Mouse (Mus musculus) lung, postnatal 25 days (tissue): Measurements from ENCODE around the gene Nck1.

Source experiments
- DNase-seq: peaks from one replicate; pipeline ENCODE4 v3.0.0; 2022; ENCODE audit warnings: low spot score

Nck1 gene

GRCm38 (mm10) chr9:100535618-100536262 is 10.2 kb downstream of the Nck1 start:
- DNase-seq = peak; percentile 47

GRCm38 (mm10) chr9:100534686-100535085 is 11.2 kb downstream of the Nck1 start:
- no peak for DNase-seq

- DNase-seq = no peak
Observed at GRCm38 (mm10) chr9:100532847-100533505, 13.0 kb downstream of the Nck1 start.

GRCm38 (mm10) chr9:100531296-100531695 is 14.6 kb downstream of the Nck1 start:
- DNase-seq = no peak

GRCm38 (mm10) chr9:100525225-100525624 is 20.7 kb downstream of the Nck1 start:
- no peak for DNase-seq

- no peak for DNase-seq
Observed at GRCm38 (mm10) chr9:100522029-100522428, 23.9 kb downstream of the Nck1 start.

- DNase-seq = peak; percentile 77
Observed at GRCm38 (mm10) chr9:100520586-100520985, 25.3 kb downstream of the Nck1 start.

- DNase-seq = peak; percentile 18
Observed at GRCm38 (mm10) chr9:100520012-100520411, 25.9 kb downstream of the Nck1 start.

- DNase-seq = peak; percentile 60
Observed at GRCm38 (mm10) chr9:100507581-100507980, 38.4 kb downstream of the Nck1 start.

GRCm38 (mm10) chr9:100506652-100507051 is 39.3 kb downstream of the Nck1 start:
- DNase-seq = peak; percentile 82

- DNase-seq = no peak
Observed at GRCm38 (mm10) chr9:100505498-100505897, 40.4 kb downstream of the Nck1 start.

GRCm38 (mm10) chr9:100493611-100494261 is 52.2 kb downstream of the Nck1 start:
- no peak for DNase-seq

- DNase-seq = no peak
Observed at GRCm38 (mm10) chr9:100491424-100491823, 54.5 kb downstream of the Nck1 start.

GRCm38 (mm10) chr9:100488969-100489368 is 57.0 kb downstream of the Nck1 start:
- DNase-seq = no peak

- DNase-seq = peak; percentile 24
Observed at GRCm38 (mm10) chr9:100488056-100488713, 57.7 kb downstream of the Nck1 start.

GRCm38 (mm10) chr9:100486431-100486830 is 59.5 kb downstream of the Nck1 start, which contains the start of gene Il20rb:
Il20rb (minus strand) TSS chr9:100486788.
- DNase-seq = no peak

- DNase-seq = no peak
Observed at GRCm38 (mm10) chr9:100483318-100483717, 62.6 kb downstream of the Nck1 start.

- DNase-seq = no peak
Observed at GRCm38 (mm10) chr9:100481626-100482025, 64.3 kb downstream of the Nck1 start.

GRCm38 (mm10) chr9:100474056-100474455 is 71.9 kb downstream of the Nck1 start:
- no peak for DNase-seq

- DNase-seq = no peak
Observed at GRCm38 (mm10) chr9:100473361-100473760, 72.6 kb downstream of the Nck1 start.

- DNase-seq = no peak
Observed at GRCm38 (mm10) chr9:100472931-100473330, 73.0 kb downstream of the Nck1 start.

GRCm38 (mm10) chr9:100471605-100471953 is 74.4 kb downstream of the Nck1 start:
- no peak for DNase-seq
